In the genomic region with DNA sequence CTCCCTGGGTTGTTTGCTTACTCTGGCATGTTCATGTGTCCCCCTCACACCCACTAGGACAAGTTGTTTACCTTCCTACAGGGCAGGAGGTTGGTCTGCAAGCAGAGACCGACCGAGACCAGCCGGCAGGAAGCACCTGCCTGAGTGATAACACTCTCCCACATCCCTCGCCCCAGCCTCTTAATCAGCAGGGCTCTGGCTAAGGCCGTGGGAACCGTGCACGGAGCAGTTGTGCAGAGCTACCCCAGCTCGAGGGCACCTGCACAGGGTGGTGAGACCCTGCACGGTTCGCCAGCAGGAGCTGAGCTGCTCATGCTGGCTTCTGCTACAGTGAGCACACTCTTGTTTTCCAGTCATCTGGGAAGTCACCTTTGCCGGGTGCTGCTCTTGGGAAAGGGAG, we compare ENCODE assay signal across 9 mouse cellular contexts. TPM values are rescaled to one million over a fixed set of nuclear protein-coding genes. Genes with fewer than 3 reads are reported as not detected.
DNase-seq lines count a peak whose midpoint lies in the region; ATAC-seq and TF ChIP-seq lines count a peak whose summit lies in the region.
"Had no signal": no experiment of that assay in that cellular context is flagged by ENCODE, and none has a peak within 500 bp of the region (broad histone marks: within the 10 kb centered on the region; RNA-seq: fewer than 3 reads in every experiment).

No protein-coding gene starts in this region.

- intact Hi-C loops in gastrocnemius, adult 2 months (cut with DNase I) = no loop called here
- intact Hi-C loops in gastrocnemius, postnatal 36 days (cut with DNase I) = no loop called here

- no peak for TF ChIP-seq CTCF in gastrocnemius, adult 2 months (IDR thresholded peaks at IDR 0.05)
- no peak for TF ChIP-seq CTCF in forebrain, postnatal 0 days (IDR thresholded peaks at IDR 0.05; ENCODE audit: low read depth)

- DNase-seq in gastrocnemius, adult 2 months = no peak
- no peak for DNase-seq in gastrocnemius, postnatal 36 days
- peak; percentile 70 for DNase-seq in 416B (ENCODE audit: low read depth)
- no peak for DNase-seq in forebrain, postnatal 0 days
- DNase-seq in liver, embryonic 13.5 days = peak; percentile 28
- DNase-seq in neural tube, embryonic 10.5 days (ENCODE audit: extremely low spot score, low spot score) = no peak
- DNase-seq in layer of hippocampus, adult 9-10 months (ENCODE audit: low spot score) = no peak
- DNase-seq in adrenal gland, adult 2 months = no peak

- no peaks in the 10 kb centered on the region for H3K9me3 ChIP-seq in forebrain, postnatal 0 days (ENCODE audit: low read length)
- H3K9me3 ChIP-seq in liver, embryonic 13.5 days (replicated peaks) = no peaks in the 10 kb centered on the region
- H3K9me3 ChIP-seq: midbrain, embryonic 12.5 days had no signal

- peaks cover 3% of the 10 kb centered on the region; the same call in 1 of the 2 replicates for H3K4me1 ChIP-seq in forebrain, postnatal 0 days (ENCODE audit: insufficient read depth)
- H3K4me1 ChIP-seq in liver, embryonic 13.5 days (replicated peaks) = peaks cover 20% of the 10 kb centered on the region

- peak overlapping the region; percentile 68 for H3K27ac ChIP-seq in gastrocnemius, adult 2 months
- peak overlapping the region; percentile 21; the same call in 1 of the 2 replicates for H3K27ac ChIP-seq in forebrain, postnatal 0 days (ENCODE audit: low read depth, low read length)
- peak overlapping the region; percentile 43 for H3K27ac ChIP-seq in liver, embryonic 13.5 days
- H3K27ac ChIP-seq: midbrain, embryonic 12.5 days had no signal

- ATAC-seq in forebrain, postnatal 0 days = no peak
- peak; percentile 76 for ATAC-seq in liver, embryonic 13.5 days (ENCODE audit: low read depth)

- H3K9ac ChIP-seq in forebrain, postnatal 0 days = no peak overlapping the region
- peak overlapping the region; percentile 17; the same call in 1 of the 2 replicates for H3K9ac ChIP-seq in liver, embryonic 13.5 days
- H3K9ac ChIP-seq: midbrain, embryonic 12.5 days had no signal

- H3K4me2 ChIP-seq in forebrain, postnatal 0 days (ENCODE audit: low read depth) = no peak overlapping the region
- peak overlapping the region; percentile 38 for H3K4me2 ChIP-seq in liver, embryonic 13.5 days
- H3K4me2 ChIP-seq: midbrain, embryonic 12.5 days had no signal

- H3K4me3 ChIP-seq in gastrocnemius, adult 2 months = no peak overlapping the region
- H3K4me3 ChIP-seq in forebrain, postnatal 0 days (ENCODE audit: low read depth, low read length) = no peak overlapping the region
- no peak overlapping the region for H3K4me3 ChIP-seq in liver, embryonic 13.5 days (replicated peaks)
- H3K4me3 ChIP-seq: midbrain, embryonic 12.5 days had no signal

- 71% methylated on average over 11 of the region's 11 CpGs for WGBS in forebrain, postnatal 0 days
- WGBS in liver, embryonic 13.5 days (ENCODE audit: insufficient replicate concordance) = 9% methylated on average over 11 of the region's 11 CpGs

- H3K27me3 ChIP-seq in forebrain, postnatal 0 days (ENCODE audit: insufficient read depth, low read length) = no peaks in the 10 kb centered on the region
- H3K27me3 ChIP-seq in liver, embryonic 13.5 days = no peaks in the 10 kb centered on the region

- no peaks in the 10 kb centered on the region; the same call in 1 of the 2 replicates for H3K36me3 ChIP-seq in forebrain, postnatal 0 days (ENCODE audit: insufficient read depth)
- H3K36me3 ChIP-seq in liver, embryonic 13.5 days = peaks cover 67% of the 10 kb centered on the region

RNA-seq across cellular contexts. Expression of a gene that starts 31.4 kb away (rescaled TPM):
- 10 to 100 TPM in 1 of 2 experiments, 1 to 10 TPM in 1; 9.2 to 16.4 TPM for total RNA-seq in gastrocnemius, adult 2 months (2021)
- 10 to 100 TPM in 1 of 2 experiments, 1 to 10 TPM in 1; 9.6 to 11.3 TPM for total RNA-seq in gastrocnemius, postnatal 36 days (2021)
- total RNA-seq in forebrain, postnatal 0 days (2014; rRNA removed) = 10.9 and 22.3 TPM in 2 replicates
- 9.3 and 12.2 TPM in 2 replicates for polyA plus RNA-seq in forebrain, postnatal 0 days (2015; fragmentation: Nextera tagmentation; extraction: Ambion mirVana)
- polyA plus RNA-seq in liver, embryonic 13.5 days (2015; fragmentation: Nextera tagmentation; extraction: Ambion mirVana) = 19.1 and 20.9 TPM in 2 replicates
- 100 to 1,000 TPM in 1 of 2 experiments, 10 to 100 TPM in 1; 79.2 to 131 TPM for total RNA-seq in adrenal gland, adult 2 months (2021)
- polyA plus RNA-seq in adrenal gland, adult 2 months (2012; rRNA removed) = 97.2 and 127 TPM in 2 replicates

Comparison
In these comparisons a context has a peak if more than half of its experiments do, and no peak if none do; other contexts are left out.
1. DNase-seq: peak in 416B (single experiment) and liver, embryonic 13.5 days (single experiment); none in gastrocnemius, adult 2 months (single experiment), gastrocnemius, postnatal 36 days (0 of 2), forebrain, postnatal 0 days (single experiment), neural tube, embryonic 10.5 days (single experiment), layer of hippocampus, adult 9-10 months (single experiment) and adrenal gland, adult 2 months (single experiment).
2. Peak in every context shown above with its lines, with median percentiles within 50 percentile points of each other: H3K27ac ChIP-seq.